Mouse (Mus musculus): Measurements from ENCODE around the gene Fbxo28. TPM values are rescaled to one million over a fixed set of nuclear protein-coding genes. Genes with fewer than 3 reads are reported as not detected.

Gene Fbxo28
- polyA plus RNA-seq (2012; rRNA removed): 15.8 and 16.2 TPM in 2 replicates

GRCm38 (mm10) chr1:182340821-182341781 is at the start of gene Fbxo28:
Gene Fbxo28, minus strand, starts transcription at chr1:182341629.

GRCm38 (mm10) chr1:182282091-182283075 is 59.0 kb downstream of the Fbxo28 start, which contains the start of gene Degs1:
Gene Degs1, minus strand, starts transcription at chr1:182282804.

Other genes starting within 250 kb of the Fbxo28 start
- gene Srp9, start 216.9 kb downstream of the Fbxo28 start, polyA plus RNA-seq (2012; rRNA removed): 34.2 and 37.0 TPM in 2 replicates
- not detected in 2 replicates for gene Vmn1r1, start 177.1 kb downstream of the Fbxo28 start, polyA plus RNA-seq (2012; rRNA removed)
- gene Degs1, start 58.8 kb downstream of the Fbxo28 start, polyA plus RNA-seq (2012; rRNA removed): 19.7 and 20.3 TPM in 2 replicates
- 28.5 and 28.6 TPM in 2 replicates for gene Trp53bp2, start 67.5 kb upstream of the Fbxo28 start, polyA plus RNA-seq (2012; rRNA removed)
- 33.0 and 35.3 TPM in 2 replicates for gene Capn2, start 176.0 kb upstream of the Fbxo28 start, polyA plus RNA-seq (2012; rRNA removed)
- 6.5 and 7.1 TPM in 2 replicates for gene Capn8, start 223.4 kb upstream of the Fbxo28 start, polyA plus RNA-seq (2012; rRNA removed)

Data from colon, adult 2 months (tissue).